Mouse (Mus musculus) kidney, adult 2 months (tissue): Measurements from ENCODE around the gene Kdelr1. TPM values are rescaled to one million over a fixed set of nuclear protein-coding genes. Genes with fewer than 3 reads are reported as not detected.

ENCODE experiments used
- DNase-seq: peaks from one replicate; pipeline ENCODE4 v3.0.0; 2021
- H3K27ac ChIP-seq: fragments of 200-500 bp; 2 replicates; pipeline ENCODE4 v1.5.1; 2012; ENCODE audit warnings: low read depth, low read length, control low read depth, inconsistent platforms; ENCODE audit not compliant: insufficient read depth
- H3K27me3 ChIP-seq: fragments of 200-500 bp; replicated peaks from 2 replicates; pipeline ENCODE4 v1.6.1; 2012; ENCODE audit warnings: mild to moderate bottlenecking, moderate library complexity, low read length, inconsistent platforms; ENCODE audit not compliant: control insufficient read depth, insufficient read depth
- H3K36me3 ChIP-seq: fragments of 200-500 bp; 2 replicates; pipeline ENCODE4 v1.6.1; 2012; ENCODE audit warnings: mild to moderate bottlenecking, moderate library complexity, low read length, inconsistent platforms; ENCODE audit not compliant: control insufficient read depth, insufficient read depth
- H3K4me1 ChIP-seq: fragments of 200-500 bp; 2 replicates; pipeline ENCODE4 v1.6.1; 2011; ENCODE audit warnings: low read length; ENCODE audit not compliant: control insufficient read depth, insufficient read depth
- H3K4me3 ChIP-seq: fragments of 200-500 bp; 2 replicates; pipeline ENCODE4 v1.5.1; 2011; ENCODE audit warnings: mild to moderate bottlenecking, low read depth, low read length, control low read depth; ENCODE audit not compliant: insufficient read depth
- CTCF ChIP-seq: fragments of 200-500 bp; conservative IDR thresholded peaks from 2 replicates; pipeline ENCODE4 v1.5.1; 2011; ENCODE audit warnings: low read depth, mild to moderate bottlenecking, control low read depth, low read length, moderate library complexity, mixed read lengths; ENCODE audit not compliant: insufficient read depth, insufficient read length
- POLR2A ChIP-seq: fragments of 200-500 bp; IDR thresholded peaks from one replicate; pipeline ENCODE4 v1.6.1; 2011; ENCODE audit warnings: low read depth, low read length, control low read depth
- WGBS: fragments of 180-500 bp; shearing (Covaris S2); methylation state at CpG from one replicate; pipeline ENCODE4 v1.1.7; 2018; 5-methylcytosine and 5-hydroxymethylcytosine counted together
- polyA plus RNA-seq: library from polyadenylated mRNA; depleted of rRNA; stranded (reverse); fragments of >200 nt; gene quantifications from 2 replicates; pipeline ENCODE4 v1.2.3, GENCODE M21; 2012

The Kdelr1 gene
- polyA plus RNA-seq, 1 experiment, result 331 TPM

- Histone ChIP-seq H3K36me3 (no peaks in the 10 kb centered on the region), H3K4me1 (no peaks in the 10 kb centered on the region), H3K4me3 (no peak overlapping the region), H3K27me3 (no peaks in the 10 kb centered on the region), H3K27ac (no peak overlapping the region)
- DNase-seq, result no peak
- no peak for TF ChIP-seq CTCF
- TF ChIP-seq POLR2A, result no peak
- 75% methylated on average over 4 of the region's 4 CpGs for WGBS
These were observed 13.6 kb upstream of the Kdelr1 start for GRCm38 (mm10) chr7:45859008-45859407.

GRCm38 (mm10) chr7:45862804-45863203 is 9.8 kb upstream of the Kdelr1 start:
- WGBS, result 87% methylated on average over 7 of the region's 7 CpGs
- Histone ChIP-seq H3K27ac (no peak overlapping the region), H3K27me3 (no peaks in the 10 kb centered on the region), H3K4me1 (peaks cover 6% of the 10 kb centered on the region; the same call in 1 of the 2 replicates), H3K36me3 (no peaks in the 10 kb centered on the region), H3K4me3 (no peak overlapping the region)
- DNase-seq, result no peak
- TF ChIP-seq CTCF, result no peak
- no peak for TF ChIP-seq POLR2A

GRCm38 (mm10) chr7:45864435-45864834 is 8.1 kb upstream of the Kdelr1 start:
- Histone ChIP-seq H3K27me3 (no peaks in the 10 kb centered on the region), H3K27ac (no peak overlapping the region), H3K4me3 (no peak overlapping the region), H3K4me1 (peaks cover 6% of the 10 kb centered on the region; the same call in 1 of the 2 replicates), H3K36me3 (no peaks in the 10 kb centered on the region)
- 62% methylated on average over 3 of the region's 3 CpGs for WGBS
- TF ChIP-seq CTCF (no peak), POLR2A (no peak)
- no peak for DNase-seq

DNA sequence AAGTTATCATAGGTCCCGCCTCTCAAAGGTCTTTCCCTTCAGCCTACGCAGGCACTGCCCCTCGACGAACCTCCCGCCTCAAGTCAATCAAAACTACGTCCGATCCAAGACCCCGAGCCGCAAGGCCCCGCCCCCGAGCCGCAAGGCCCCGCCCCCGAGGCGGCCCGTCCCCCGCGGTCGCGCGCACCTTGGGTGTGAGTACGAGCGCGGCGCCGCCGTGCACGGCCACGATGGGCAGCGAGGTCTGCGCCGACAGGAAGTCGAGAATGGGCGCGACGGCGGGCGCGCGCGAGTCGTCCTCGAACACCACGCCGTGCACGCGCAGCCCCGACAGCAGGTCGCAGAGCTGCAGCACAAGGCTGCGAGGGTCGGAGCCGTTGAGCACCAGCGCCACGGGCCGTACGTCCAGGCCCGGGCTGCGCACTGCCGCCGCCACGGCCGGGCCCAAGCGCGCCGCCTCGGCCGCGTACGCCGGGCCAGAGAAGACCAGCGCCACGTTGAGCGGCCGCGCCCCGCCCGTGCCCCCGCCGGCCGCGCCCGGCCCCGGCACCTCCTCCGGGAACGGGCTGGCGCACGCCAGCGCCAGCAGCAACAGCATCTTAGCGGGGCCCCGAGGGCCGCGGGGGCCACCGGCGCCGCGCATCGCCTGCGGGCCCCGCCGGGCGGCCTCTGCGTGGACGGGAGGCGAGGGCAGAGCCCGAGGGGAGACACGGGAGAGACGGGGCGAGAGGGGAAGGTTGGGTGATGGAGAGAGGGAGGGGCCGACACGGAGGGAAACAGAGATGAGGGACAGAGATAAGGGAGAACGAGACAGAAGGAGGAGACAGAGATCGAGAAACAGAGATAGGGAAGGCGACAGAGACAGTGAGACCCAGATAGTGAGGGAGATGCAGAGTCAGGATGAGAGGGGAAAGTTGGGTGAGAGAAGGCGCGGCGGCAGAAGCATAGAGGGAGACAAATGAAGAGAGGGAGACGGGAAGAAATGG is 6.4 kb upstream of the Kdelr1 start:
- H3K27me3 ChIP-seq, result no peaks in the 10 kb centered on the region

DNA sequence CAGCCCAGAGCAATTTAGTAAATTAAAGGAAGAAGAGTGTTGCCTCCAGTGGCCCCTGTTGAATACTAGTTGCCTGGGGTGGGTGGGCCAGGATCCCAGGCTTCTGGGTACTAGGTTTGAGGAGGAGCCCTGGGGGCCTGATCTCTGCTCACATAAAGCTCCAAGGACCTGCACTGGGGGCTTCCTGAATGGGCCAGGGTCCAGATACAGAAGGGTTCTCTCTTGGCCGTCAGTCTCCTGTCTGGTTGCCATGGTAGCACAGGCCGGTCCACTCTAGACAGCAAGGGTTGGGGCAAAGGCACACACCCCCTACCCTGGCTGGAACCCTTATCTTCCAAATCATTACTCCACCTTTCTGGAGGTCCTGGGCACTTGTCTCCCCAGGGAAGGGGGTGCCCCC is 4.7 kb upstream of the Kdelr1 start:
- Histone ChIP-seq H3K36me3 (no peaks in the 10 kb centered on the region), H3K4me3 (no peak overlapping the region), H3K27me3 (no peaks in the 10 kb centered on the region), H3K27ac (no peak overlapping the region), H3K4me1 (peaks cover 6% of the 10 kb centered on the region; the same call in 1 of the 2 replicates)
- WGBS, result 60% methylated on average over 2 of the region's 2 CpGs
- DNase-seq, result no peak
- no peak for TF ChIP-seq POLR2A
- TF ChIP-seq CTCF, result no peak

More for the DNA sequence above, 6.4 kb upstream of the Kdelr1 start:
- Histone ChIP-seq H3K4me3 (peak overlapping the region; percentile 87), H3K36me3 (no peaks in the 10 kb centered on the region), H3K27ac (no peak overlapping the region), H3K4me1 (peaks cover 6% of the 10 kb centered on the region; the same call in 1 of the 2 replicates)
- DNase-seq, result peak; percentile 93
- TF ChIP-seq CTCF, result no peak
- 1% methylated on average over 116 of the region's 117 CpGs for WGBS

DNA sequence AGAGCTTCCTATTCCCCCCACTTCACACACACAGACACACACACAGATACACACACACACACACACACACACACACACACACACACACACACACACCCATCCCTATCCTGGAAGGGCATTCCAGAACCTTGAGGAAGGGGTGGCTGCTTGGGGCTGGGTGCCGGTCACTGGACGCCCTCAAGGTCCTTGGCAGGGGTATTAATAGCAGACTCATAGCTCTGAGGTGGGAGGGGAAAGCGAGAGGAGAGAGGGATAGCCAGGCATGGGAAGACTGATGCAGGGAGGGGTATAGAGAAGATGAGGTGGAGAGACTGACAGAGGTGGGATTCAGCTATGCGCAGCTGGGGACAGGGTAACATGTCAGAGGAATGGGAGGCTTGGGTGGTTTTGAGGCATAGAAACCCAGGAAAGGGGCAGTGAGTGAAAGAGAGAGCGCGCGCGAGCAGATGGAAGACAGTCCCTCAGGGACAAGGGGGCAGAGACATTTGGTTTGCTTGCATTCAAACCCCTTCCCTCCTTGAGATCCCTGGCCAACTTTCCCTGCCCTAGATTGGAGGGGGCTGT is 3.4 kb upstream of the Kdelr1 start:
- TF ChIP-seq POLR2A, result no peak
- TF ChIP-seq CTCF, result no peak
- WGBS, result 22% methylated on average over 8 of the region's 8 CpGs
- H3K4me1 ChIP-seq, result peaks cover 11% of the 10 kb centered on the region
- H3K27ac ChIP-seq, result no peak overlapping the region
- H3K36me3 ChIP-seq, result no peaks in the 10 kb centered on the region
- no peak overlapping the region for H3K4me3 ChIP-seq
- no peaks in the 10 kb centered on the region for H3K27me3 ChIP-seq
- no peak for DNase-seq

DNA sequence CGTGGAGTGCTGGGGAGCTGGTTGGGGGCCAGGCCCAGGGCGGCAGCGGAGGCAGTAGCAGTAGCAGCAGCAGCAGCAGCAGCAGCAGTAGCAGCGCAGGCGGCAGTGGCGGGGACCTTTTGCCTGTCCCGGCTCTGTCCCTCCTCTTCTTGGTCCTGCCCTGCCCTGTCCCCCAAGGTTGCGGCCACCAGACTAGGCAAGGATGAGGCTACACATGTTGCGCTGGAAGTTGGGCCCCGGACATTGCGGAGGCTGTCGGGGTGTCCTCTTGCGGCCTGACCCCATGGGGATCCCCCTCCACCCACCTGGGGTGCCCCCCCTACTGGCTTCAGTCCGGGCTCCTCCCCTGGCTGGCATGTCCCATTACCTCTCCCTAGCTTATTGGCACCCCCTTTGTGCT is 2.8 kb upstream of the Kdelr1 start:
- no peak overlapping the region for H3K4me3 ChIP-seq
- no peak for TF ChIP-seq CTCF
- TF ChIP-seq POLR2A, result no peak
- no peak overlapping the region for H3K27ac ChIP-seq
- DNase-seq, result no peak
- WGBS, result 3% methylated on average over 14 of the region's 14 CpGs
- no peaks in the 10 kb centered on the region for H3K36me3 ChIP-seq
- peaks cover 12% of the 10 kb centered on the region for H3K4me1 ChIP-seq
- H3K27me3 ChIP-seq, result no peaks in the 10 kb centered on the region
